Mouse (Mus musculus) G1E (cell line): ENCODE data around the gene Gm42517.

ENCODE experiments used
- CTCF ChIP-seq: IDR thresholded peaks from 2 replicates; pipeline ENCODE4 v1.5.1; 2012; ENCODE audit warnings: low read depth, low read length, inconsistent platforms, mixed read lengths
- GATA1 ChIP-seq: IDR thresholded peaks from 2 replicates; pipeline ENCODE4 v1.6.1; 2012; ENCODE audit warnings: borderline replicate concordance, low read length, inconsistent platforms, mixed read lengths
- GATA2 ChIP-seq: IDR thresholded peaks from 2 replicates; pipeline ENCODE4 v1.6.1; 2012; ENCODE audit warnings: low read depth, low read length, inconsistent platforms, borderline replicate concordance
- POLR2AphosphoS5 ChIP-seq: IDR thresholded peaks from 2 replicates; pipeline ENCODE4 v1.6.1; 2012; ENCODE audit warnings: low read depth, low read length, inconsistent platforms; ENCODE audit not compliant: insufficient replicate concordance
- TAL1 ChIP-seq: conservative IDR thresholded peaks from 2 replicates; pipeline ENCODE4 v1.6.1; 2012; ENCODE audit warnings: low read depth, low read length, inconsistent platforms, mixed read lengths

- no peak for TF ChIP-seq CTCF
- no peak for TF ChIP-seq GATA1
- TF ChIP-seq TAL1, result no peak
- TF ChIP-seq POLR2AphosphoS5, result no peak
- no peak for TF ChIP-seq GATA2
Measured at GRCm38 (mm10) chr5:108331051-108331450, 36.7 kb downstream of the Gm42517 start.
